ENCODE assay signal across 27 mouse cellular contexts in genomic region chr6:59423836-59424235, GRCm38 (mm10). TPM values are rescaled to one million over a fixed set of nuclear protein-coding genes. Genes with fewer than 3 reads are reported as not detected.
A peak's percentile ranks its signal among the peaks of the same experiment; 100 is the strongest.
DNase-seq lines count a peak whose midpoint lies in the region; ATAC-seq and TF ChIP-seq lines count a peak whose summit lies in the region.
"Had no signal": no experiment of that assay in that cellular context is flagged by ENCODE, and none has a peak within 500 bp of the region (broad histone marks: within the 10 kb centered on the region; RNA-seq: fewer than 3 reads in every experiment).

No protein-coding gene starts in this region.

- H3K27ac ChIP-seq in heart, embryonic 12.5 days (ENCODE audit: poor library complexity, severe bottlenecking): no peak overlapping the region
- H3K27ac ChIP-seq in heart, embryonic 11.5 days (ENCODE audit: low read depth, low read length): no peak overlapping the region
- H3K27ac ChIP-seq in midbrain, postnatal 0 days (ENCODE audit: low read depth, low read length): no peak overlapping the region
- H3K27ac ChIP-seq in midbrain, embryonic 10.5 days (replicated peaks): no peak overlapping the region
- H3K27ac ChIP-seq: forebrain, embryonic 13.5 days; hindbrain, embryonic 10.5 days; intestine, embryonic 15.5 days; layer of hippocampus, adult 2 months; liver, embryonic 14.5 days; neural tube, embryonic 12.5 days had no signal

- H3K27me3 ChIP-seq in heart, embryonic 12.5 days (replicated peaks): no peaks in the 10 kb centered on the region
- no peaks in the 10 kb centered on the region for H3K27me3 ChIP-seq in heart, embryonic 11.5 days (ENCODE audit: control insufficient read depth, insufficient read depth, low read length)
- no peaks in the 10 kb centered on the region for H3K27me3 ChIP-seq in midbrain, postnatal 0 days (ENCODE audit: insufficient read depth, low read length)
- 0 out of 2 replicates have a peak, but pooled peaks cover 5% of the 10 kb centered on the region for H3K27me3 ChIP-seq in midbrain, embryonic 10.5 days (ENCODE audit: low read depth, poor library complexity, severe bottlenecking)
- H3K27me3 ChIP-seq: forebrain, embryonic 13.5 days; intestine, embryonic 15.5 days; neural tube, embryonic 12.5 days had no signal

- no peak overlapping the region for H3K9ac ChIP-seq in heart, embryonic 12.5 days
- H3K9ac ChIP-seq in heart, embryonic 11.5 days (ENCODE audit: low read depth, low read length): no peak overlapping the region
- no peak overlapping the region for H3K9ac ChIP-seq in midbrain, postnatal 0 days (replicated peaks; ENCODE audit: low read length, poor library complexity, severe bottlenecking)
- H3K9ac ChIP-seq: forebrain, embryonic 13.5 days; intestine, embryonic 15.5 days; liver, embryonic 14.5 days; neural tube, embryonic 12.5 days had no signal

- H3K4me2 ChIP-seq in heart, embryonic 12.5 days: peak overlapping the region; percentile 6; the same call in 1 of the 2 replicates
- H3K4me2 ChIP-seq in heart, embryonic 11.5 days: no peak overlapping the region
- no peak overlapping the region for H3K4me2 ChIP-seq in midbrain, postnatal 0 days (ENCODE audit: low read depth, low read length, poor library complexity, severe bottlenecking)
- H3K4me2 ChIP-seq: forebrain, embryonic 13.5 days; midbrain, embryonic 11.5 days; neural tube, embryonic 12.5 days had no signal

- ATAC-seq in heart, embryonic 12.5 days (ENCODE audit: insufficient number of reproducible peaks, low FRiP score): no peak
- no peak for ATAC-seq in heart, embryonic 11.5 days (replicated peaks; ENCODE audit: insufficient number of reproducible peaks, low FRiP score, low TSS enrichment)
- ATAC-seq in midbrain, postnatal 0 days (ENCODE audit: low FRiP score): no peak
- ATAC-seq: forebrain, embryonic 13.5 days; hindbrain, embryonic 16.5 days; intestine, embryonic 15.5 days; midbrain, embryonic 16.5 days had no signal

- WGBS in heart, embryonic 12.5 days: 26% methylated on average over 1 of the region's 1 CpGs
- 11% methylated on average over 1 of the region's 1 CpGs for WGBS in heart, embryonic 11.5 days (ENCODE audit: insufficient replicate concordance)
- WGBS in midbrain, postnatal 0 days: 46% methylated on average over 1 of the region's 1 CpGs
- WGBS in midbrain, embryonic 10.5 days: 81% methylated on average over 1 of the region's 1 CpGs

- H3K4me1 ChIP-seq in heart, embryonic 12.5 days (replicated peaks): peaks cover 24% of the 10 kb centered on the region
- peaks cover 6% of the 10 kb centered on the region; the same call in 1 of the 2 replicates for H3K4me1 ChIP-seq in heart, embryonic 11.5 days (ENCODE audit: control insufficient read depth, insufficient read depth, low read length)
- H3K4me1 ChIP-seq in midbrain, postnatal 0 days (ENCODE audit: insufficient read depth, low read length): no peaks in the 10 kb centered on the region
- H3K4me1 ChIP-seq in midbrain, embryonic 10.5 days: peaks cover 11% of the 10 kb centered on the region
- H3K4me1 ChIP-seq: neural tube, embryonic 12.5 days had no signal

- no peaks in the 10 kb centered on the region for H3K36me3 ChIP-seq in heart, embryonic 12.5 days
- no peaks in the 10 kb centered on the region for H3K36me3 ChIP-seq in heart, embryonic 11.5 days (ENCODE audit: control insufficient read depth, insufficient read depth, low read length)
- no peaks in the 10 kb centered on the region for H3K36me3 ChIP-seq in midbrain, postnatal 0 days (ENCODE audit: insufficient read depth, low read length)
- no peaks in the 10 kb centered on the region for H3K36me3 ChIP-seq in midbrain, embryonic 10.5 days
- H3K36me3 ChIP-seq: hindbrain, embryonic 10.5 days; intestine, embryonic 15.5 days; neural tube, embryonic 12.5 days had no signal

- peak; percentile 6 for DNase-seq in midbrain, postnatal 0 days (ENCODE audit: low spot score)
- no peak for DNase-seq in midbrain, embryonic 10.5 days (ENCODE audit: low spot score)
- DNase-seq in retina, embryonic 14.5 days (ENCODE audit: low spot score): peak; percentile 14
- no peak for DNase-seq in gastrocnemius, adult 8-10 months (ENCODE audit: low spot score in 2 of 2)
- DNase-seq: adrenal gland, adult 8-10 months; B cell, adult 2 months; cerebellum, adult 8-10 months; gastrocnemius, postnatal 14 days; heart, postnatal 14 days; kidney, adult 2 months; kidney, postnatal 36 days; left cerebral cortex, postnatal 4 days; lung, adult 2 months; lung, postnatal 14 days; thymus, postnatal 4 days had no signal

- no peak overlapping the region for H3K4me3 ChIP-seq in heart, embryonic 12.5 days
- no peak overlapping the region for H3K4me3 ChIP-seq in heart, embryonic 11.5 days (ENCODE audit: low read depth, low read length)
- H3K4me3 ChIP-seq in midbrain, postnatal 0 days (ENCODE audit: low read depth, low read length): no peak overlapping the region
- no peak overlapping the region for H3K4me3 ChIP-seq in midbrain, embryonic 10.5 days
- H3K4me3 ChIP-seq: forebrain, embryonic 13.5 days; hindbrain, embryonic 10.5 days; intestine, embryonic 15.5 days; layer of hippocampus, adult 2 months; myocyte; neural tube, embryonic 12.5 days had no signal

- H3K9me3 ChIP-seq in heart, embryonic 12.5 days (replicated peaks): no peaks in the 10 kb centered on the region
- no peaks in the 10 kb centered on the region for H3K9me3 ChIP-seq in heart, embryonic 11.5 days (replicated peaks; ENCODE audit: control insufficient read depth, low read length)
- H3K9me3 ChIP-seq in midbrain, postnatal 0 days (ENCODE audit: low read length): no peaks in the 10 kb centered on the region
- no peaks in the 10 kb centered on the region for H3K9me3 ChIP-seq in midbrain, embryonic 10.5 days (replicated peaks)
- H3K9me3 ChIP-seq: forebrain, embryonic 13.5 days; hindbrain, embryonic 10.5 days; intestine, embryonic 15.5 days; neural tube, embryonic 12.5 days had no signal

- no peak for TF ChIP-seq CTCF in midbrain, postnatal 0 days (IDR thresholded peaks at IDR 0.05)

RNA-seq across cellular contexts. Expression of gene Gprin3, which starts 2.3 kb away (rescaled TPM):
- 8.2 and 9.9 TPM in 2 replicates for polyA plus RNA-seq in heart, embryonic 12.5 days (2016; fragmentation: Nextera tagmentation; extraction: Ambion mirVana)
- polyA plus RNA-seq in heart, embryonic 11.5 days (2014; fragmentation: Nextera tagmentation; extraction: Ambion mirVana): 5.5 and 6.5 TPM in 2 replicates
- 34.3 and 38.8 TPM in 2 replicates for total RNA-seq in midbrain, postnatal 0 days (2014; rRNA removed)
- 14.3 and 14.6 TPM in 2 replicates for polyA plus RNA-seq in midbrain, postnatal 0 days (2015; fragmentation: Nextera tagmentation; extraction: Ambion mirVana)
- 0.15 and 0.20 TPM in 2 replicates for polyA plus RNA-seq in midbrain, embryonic 10.5 days (2016; fragmentation: Nextera tagmentation; extraction: Ambion mirVana)
- total RNA-seq in gastrocnemius, adult 8-10 months (2022): under 1 TPM; 0.10 to 0.38 (median 0.25) TPM

Comparison
In these comparisons a context has a peak if more than half of its experiments do, and no peak if none do; other contexts are left out.
1. DNase-seq: peak in midbrain, postnatal 0 days (single experiment) and retina, embryonic 14.5 days (single experiment); none in midbrain, embryonic 10.5 days (single experiment) and gastrocnemius, adult 8-10 months (0 of 2).